Mouse (Mus musculus) megakaryocyte, embryonic 14.5 days (primary cell): ENCODE data around the gene Tulp4. TPM values are rescaled to one million over a fixed set of nuclear protein-coding genes. Genes with fewer than 3 reads are reported as not detected.

Experiments
- H3K27me3 ChIP-seq: replicated peaks from 2 replicates; pipeline ENCODE3; 2012; ENCODE audit warnings: inconsistent platforms
- H3K36me3 ChIP-seq: replicated peaks from 2 replicates; pipeline ENCODE3; 2012; ENCODE audit warnings: low read length, inconsistent platforms, mixed read lengths
- H3K4me1 ChIP-seq: 2 replicates; pipeline ENCODE4 v1.6.1; 2012; ENCODE audit warnings: inconsistent platforms
- H3K4me3 ChIP-seq: replicated peaks from 2 replicates; pipeline ENCODE3; 2012; ENCODE audit warnings: moderate library complexity, mild to moderate bottlenecking, inconsistent platforms
- H3K9me3 ChIP-seq: 2 replicates; pipeline ENCODE4 v1.6.1; 2012; ENCODE audit warnings: inconsistent platforms
- FLI1 ChIP-seq: IDR thresholded peaks from 2 replicates; pipeline ENCODE4 v1.6.1; 2012; ENCODE audit warnings: low read length, inconsistent platforms, mixed read lengths
- GATA1 ChIP-seq: IDR thresholded peaks from 3 replicates; pipeline ENCODE4 v1.6.1; 2012; ENCODE audit warnings: mixed read lengths, low read length, inconsistent platforms, borderline replicate concordance
- polyA plus RNA-seq: library from polyadenylated mRNA; stranded (reverse); fragments of >175 nt; gene quantifications from 2 replicates; pipeline ENCODE4 v1.2.3, GENCODE M21; 2012; ENCODE audit warnings: low replicate concordance; ENCODE audit not compliant: insufficient read depth

Gene Tulp4
- polyA plus RNA-seq, 1 experiment = 9.1 TPM

DNA sequence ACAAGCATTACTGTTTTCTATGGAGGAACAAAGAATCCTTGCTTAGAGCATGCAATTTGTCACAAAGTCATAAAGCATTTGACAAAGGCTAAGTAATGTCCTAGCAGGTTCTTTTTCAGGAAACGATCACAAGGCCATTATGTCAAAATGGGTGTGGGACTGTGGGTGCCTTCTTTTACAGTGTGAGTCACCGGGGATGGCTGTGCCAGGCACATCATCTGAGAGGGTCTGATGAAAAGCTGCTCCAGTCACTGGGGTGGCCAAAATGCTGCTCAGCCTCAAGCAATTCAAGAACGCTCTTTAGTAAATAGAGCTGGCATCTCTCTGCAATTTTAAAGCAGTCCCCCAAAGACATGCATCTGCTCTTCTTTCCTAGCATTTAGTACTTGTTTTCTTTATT, 74.2 kb downstream of the Tulp4 start:
- H3K27me3 ChIP-seq = peaks cover 3% of the 10 kb centered on the region
- H3K36me3 ChIP-seq = no peaks in the 10 kb centered on the region
- no peak overlapping the region for H3K4me3 ChIP-seq
- H3K4me1 ChIP-seq = peaks cover 16% of the 10 kb centered on the region
- no peak for TF ChIP-seq FLI1
- H3K9me3 ChIP-seq = peaks cover 7% of the 10 kb centered on the region

DNA sequence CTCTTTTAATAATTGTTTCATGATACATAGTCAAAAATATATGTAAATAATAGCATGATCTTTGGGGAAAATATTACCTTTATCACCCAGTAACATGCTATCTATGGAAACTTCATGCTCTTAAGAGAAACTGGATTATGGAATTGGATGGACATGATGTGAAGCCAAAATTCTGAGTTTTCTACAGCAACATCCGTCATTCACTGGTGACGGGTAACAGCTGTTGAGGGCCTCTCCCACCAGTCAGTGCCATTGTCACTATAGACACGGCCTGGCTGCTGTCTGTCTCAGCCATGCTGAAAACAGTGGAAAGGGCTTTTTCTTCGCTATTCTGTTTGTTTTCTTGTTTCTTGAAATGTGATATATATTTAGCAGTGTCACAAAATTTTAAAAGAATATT, 76.5 kb downstream of the Tulp4 start:
- TF ChIP-seq GATA1 (no peak), FLI1 (no peak)
- Histone ChIP-seq H3K36me3 (no peaks in the 10 kb centered on the region), H3K4me3 (no peak overlapping the region), H3K27me3 (peaks cover 3% of the 10 kb centered on the region), H3K4me1 (peaks cover 37% of the 10 kb centered on the region), H3K9me3 (no peaks in the 10 kb centered on the region)

DNA sequence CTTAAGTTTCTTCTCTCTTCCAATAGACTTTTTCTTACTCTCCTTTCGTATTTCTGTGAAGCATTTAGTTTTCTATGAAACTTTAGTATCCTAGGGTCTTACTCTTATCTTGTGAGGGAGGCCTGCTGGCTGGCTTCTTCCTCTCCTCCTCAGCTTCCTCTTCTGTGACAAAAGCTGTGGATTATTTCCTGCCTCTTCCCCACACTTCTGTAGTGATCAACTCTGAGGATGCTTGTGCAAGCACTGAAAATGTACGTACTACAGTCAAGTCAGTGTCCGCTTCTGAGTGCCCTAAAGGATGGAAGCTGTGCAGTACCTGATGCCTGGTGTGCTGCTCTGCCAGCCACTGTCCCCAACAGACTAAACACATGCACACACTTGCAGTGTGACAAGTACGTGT, 80.4 kb downstream of the Tulp4 start:
- H3K9me3 ChIP-seq = no peaks in the 10 kb centered on the region
- peaks cover 11% of the 10 kb centered on the region for H3K27me3 ChIP-seq
- H3K4me1 ChIP-seq = peaks cover 32% of the 10 kb centered on the region
- TF ChIP-seq FLI1 (no peak), GATA1 (no peak)
- peak overlapping the region; percentile 57 for H3K4me3 ChIP-seq
- no peaks in the 10 kb centered on the region for H3K36me3 ChIP-seq

DNA sequence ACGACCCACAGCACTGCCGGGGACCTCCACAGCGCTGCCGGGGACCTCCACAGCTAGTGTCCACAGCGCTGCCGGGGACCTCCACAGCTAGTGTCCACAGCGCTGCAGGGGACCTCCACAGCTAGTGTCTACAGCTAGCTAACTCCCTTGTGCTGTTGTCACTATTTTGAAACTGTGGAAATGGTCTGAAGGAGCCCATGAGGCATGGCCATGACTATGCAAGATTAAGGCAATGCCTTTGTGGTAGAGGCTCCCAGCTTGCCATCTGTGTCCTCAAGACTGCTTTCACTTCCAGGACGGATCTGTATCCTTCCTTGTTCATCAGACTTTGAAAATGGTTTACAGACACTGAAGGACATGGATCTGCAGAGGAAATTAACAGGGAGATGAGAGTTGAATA, 80.9 kb downstream of the Tulp4 start:
- Histone ChIP-seq H3K27me3 (peaks cover 14% of the 10 kb centered on the region), H3K4me3 (peak overlapping the region; percentile 57), H3K4me1 (peaks cover 32% of the 10 kb centered on the region), H3K9me3 (no peaks in the 10 kb centered on the region), H3K36me3 (no peaks in the 10 kb centered on the region)
- TF ChIP-seq GATA1 (no peak), FLI1 (no peak)

DNA sequence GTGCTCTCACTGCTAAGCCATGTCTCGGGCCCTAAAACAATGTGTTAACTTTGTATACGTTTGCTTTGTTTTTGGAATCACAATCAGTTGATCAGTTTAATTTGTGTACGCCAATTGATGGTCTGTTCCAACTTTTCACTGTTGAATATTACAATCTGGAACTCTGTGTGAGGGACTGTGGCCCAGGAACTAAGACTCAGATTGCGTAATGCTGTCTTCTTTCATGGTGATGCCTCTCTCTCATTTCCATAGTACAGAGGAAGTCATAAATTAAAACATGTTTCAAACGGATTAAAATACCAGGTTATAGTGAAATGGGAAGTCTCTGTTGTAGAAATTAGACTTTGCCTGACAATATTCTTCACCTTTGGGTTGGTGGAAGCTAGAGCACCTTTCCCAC, 83.0 kb downstream of the Tulp4 start:
- TF ChIP-seq GATA1 (no peak), FLI1 (no peak)
- no peaks in the 10 kb centered on the region for H3K36me3 ChIP-seq
- peaks cover 32% of the 10 kb centered on the region for H3K4me1 ChIP-seq
- no peak overlapping the region for H3K4me3 ChIP-seq
- H3K9me3 ChIP-seq = no peaks in the 10 kb centered on the region
- H3K27me3 ChIP-seq = peaks cover 26% of the 10 kb centered on the region

DNA sequence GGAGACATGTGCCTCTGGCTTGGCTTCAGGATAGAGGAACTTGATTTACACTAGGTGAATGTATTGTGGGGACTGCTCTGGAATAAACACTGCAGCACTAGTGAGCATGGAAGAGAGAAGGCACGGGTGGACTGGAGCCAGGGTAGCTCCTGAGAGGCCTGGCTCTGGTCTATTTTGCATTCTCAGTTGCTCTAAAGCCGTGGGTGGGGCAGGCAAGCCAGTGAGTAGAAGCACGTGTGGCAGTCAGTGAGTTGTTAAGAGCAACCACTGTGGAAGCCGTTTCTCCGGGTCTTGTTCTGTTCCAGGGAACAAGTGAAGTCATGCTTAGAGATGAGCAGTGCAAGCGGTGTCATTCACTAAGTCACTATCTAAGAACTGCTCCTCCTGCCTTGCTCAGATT, 86.0 kb downstream of the Tulp4 start:
- TF ChIP-seq GATA1 = no peak
- TF ChIP-seq FLI1 = no peak
- Histone ChIP-seq H3K27me3 (peaks cover 30% of the 10 kb centered on the region), H3K4me3 (no peak overlapping the region), H3K4me1 (peaks cover 9% of the 10 kb centered on the region), H3K36me3 (no peaks in the 10 kb centered on the region), H3K9me3 (no peaks in the 10 kb centered on the region)

DNA sequence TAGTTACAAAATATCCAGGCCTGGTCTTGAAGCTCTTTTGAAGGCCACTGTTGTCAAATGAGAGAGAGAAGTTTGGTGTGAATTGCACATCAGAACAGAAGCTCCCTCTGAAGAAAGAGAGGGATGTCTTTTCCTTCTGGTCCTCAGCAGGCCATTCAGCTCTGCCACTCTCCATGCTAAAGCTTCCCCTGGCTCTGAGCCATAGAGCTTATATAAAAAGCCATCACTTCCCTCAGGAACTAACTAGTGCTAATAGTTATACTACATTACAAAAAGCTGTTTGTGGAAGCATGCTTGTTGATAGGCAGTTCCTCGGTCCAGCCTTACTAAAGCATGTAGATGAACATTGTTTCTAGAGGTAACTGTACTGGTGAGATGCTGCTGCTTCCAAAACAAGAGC, 89.2 kb downstream of the Tulp4 start:
- Histone ChIP-seq H3K27me3 (peaks cover 30% of the 10 kb centered on the region), H3K4me1 (peaks cover 5% of the 10 kb centered on the region; the same call in 1 of the 2 replicates), H3K9me3 (no peaks in the 10 kb centered on the region), H3K4me3 (no peak overlapping the region), H3K36me3 (no peaks in the 10 kb centered on the region)
- TF ChIP-seq GATA1 (no peak), FLI1 (no peak)

DNA sequence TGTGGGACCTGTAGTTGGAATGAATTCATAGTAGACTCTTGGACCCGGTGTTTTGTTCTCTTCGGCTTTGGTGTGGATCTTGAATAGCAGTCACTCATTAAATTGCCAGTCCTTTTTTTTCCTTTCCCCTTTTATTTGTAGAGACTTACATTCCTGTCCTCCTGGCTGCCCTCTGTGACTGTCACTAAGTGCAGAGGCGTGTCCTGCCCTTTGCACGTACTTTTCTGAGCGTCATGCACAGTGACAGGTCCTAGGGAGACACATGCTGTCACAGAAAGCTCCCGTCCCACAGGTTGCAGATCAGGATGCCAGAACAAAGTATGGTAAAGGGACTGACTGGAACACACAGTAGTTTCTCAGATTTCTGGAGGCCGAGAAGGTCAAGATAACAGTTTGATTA, 91.3 kb downstream of the Tulp4 start:
- H3K9me3 ChIP-seq = no peaks in the 10 kb centered on the region
- H3K4me1 ChIP-seq = peaks cover 17% of the 10 kb centered on the region
- H3K36me3 ChIP-seq = no peaks in the 10 kb centered on the region
- no peak overlapping the region for H3K4me3 ChIP-seq
- H3K27me3 ChIP-seq = peaks cover 20% of the 10 kb centered on the region
- TF ChIP-seq GATA1 = no peak
- TF ChIP-seq FLI1 = no peak

DNA sequence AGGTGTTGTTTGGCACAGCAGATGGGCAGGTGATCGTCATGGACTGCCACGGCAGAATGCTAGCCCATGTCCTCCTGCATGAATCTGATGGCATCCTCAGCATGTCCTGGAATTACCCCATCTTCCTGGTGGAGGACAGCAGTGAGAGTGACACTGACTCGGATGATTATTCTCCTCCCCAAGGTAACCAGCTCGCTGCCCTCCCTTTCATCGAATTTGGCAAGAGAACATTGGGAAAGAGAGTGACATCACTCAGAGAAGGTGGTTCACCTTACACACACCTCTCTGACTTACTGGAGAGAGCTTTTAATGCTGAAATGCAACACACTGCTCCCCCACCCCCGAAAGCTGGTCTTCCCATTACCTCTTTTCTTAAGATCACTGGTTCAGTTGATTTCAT, 92.4 kb downstream of the Tulp4 start:
- H3K4me3 ChIP-seq = no peak overlapping the region
- H3K4me1 ChIP-seq = peaks cover 26% of the 10 kb centered on the region
- peaks cover 13% of the 10 kb centered on the region for H3K27me3 ChIP-seq
- no peak for TF ChIP-seq FLI1
- no peaks in the 10 kb centered on the region for H3K36me3 ChIP-seq
- H3K9me3 ChIP-seq = no peaks in the 10 kb centered on the region

DNA sequence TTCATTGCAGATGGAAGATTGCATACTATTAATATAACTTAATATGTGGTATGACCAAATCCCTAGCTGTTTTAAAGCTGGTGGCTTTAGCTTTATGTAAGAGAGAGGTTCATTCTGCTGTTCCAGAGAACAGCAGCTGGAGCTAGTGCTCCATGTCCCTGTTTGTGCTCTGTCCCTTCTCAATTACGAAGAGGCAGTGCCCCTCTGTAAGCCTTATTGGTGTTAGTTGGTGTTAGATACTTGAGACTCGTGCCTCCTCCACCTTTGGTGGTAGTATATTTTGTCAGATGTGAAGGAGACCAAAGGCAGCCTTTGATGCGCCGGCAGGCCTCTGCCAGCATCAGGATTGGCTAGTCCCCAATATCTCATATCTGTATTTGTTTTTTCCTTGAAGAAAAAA, 92.9 kb downstream of the Tulp4 start:
- H3K4me3 ChIP-seq = no peak overlapping the region
- H3K27me3 ChIP-seq = peaks cover 11% of the 10 kb centered on the region
- H3K9me3 ChIP-seq = no peaks in the 10 kb centered on the region
- TF ChIP-seq GATA1 = no peak
- no peak for TF ChIP-seq FLI1
- peaks cover 26% of the 10 kb centered on the region for H3K4me1 ChIP-seq
- H3K36me3 ChIP-seq = no peaks in the 10 kb centered on the region

DNA sequence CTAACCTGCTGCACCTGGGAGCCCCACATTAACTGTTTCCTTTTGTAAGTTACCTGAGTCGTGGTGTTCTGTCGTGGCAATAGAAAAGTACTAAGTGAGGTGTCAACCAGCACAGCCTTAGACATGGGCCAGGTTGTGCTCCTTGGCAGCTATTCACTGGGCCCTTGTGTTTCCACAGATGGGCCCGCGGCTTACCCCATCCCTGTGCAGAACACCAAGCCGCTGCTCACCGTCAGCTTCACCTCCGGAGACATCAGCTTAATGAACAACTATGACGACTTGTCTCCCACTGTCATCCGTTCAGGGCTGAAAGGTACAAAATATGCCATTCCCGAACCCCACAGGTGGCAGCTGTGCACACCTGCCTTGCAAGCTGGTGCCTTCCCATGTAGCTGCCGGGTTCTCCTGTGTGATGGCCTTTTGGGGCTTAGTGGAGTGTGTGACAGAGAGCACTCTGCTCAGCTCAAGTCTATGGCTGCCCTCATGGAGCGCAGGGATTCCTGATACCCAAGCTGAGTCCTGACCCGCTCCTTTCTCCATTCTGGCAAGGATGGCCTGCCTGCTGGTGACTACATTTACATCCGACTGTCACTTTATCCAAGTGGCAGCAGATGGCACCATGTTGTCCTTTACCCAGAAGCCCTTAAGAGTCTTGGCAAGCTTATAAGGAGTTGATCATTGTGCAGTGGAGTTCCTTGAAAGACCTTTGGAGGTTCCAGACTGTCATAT, 95.4 kb downstream of the Tulp4 start:
- peaks cover 26% of the 10 kb centered on the region for H3K4me1 ChIP-seq
- no peaks in the 10 kb centered on the region for H3K36me3 ChIP-seq
- TF ChIP-seq GATA1 (no peak), FLI1 (no peak)
- no peak overlapping the region for H3K4me3 ChIP-seq
- H3K9me3 ChIP-seq = no peaks in the 10 kb centered on the region
- H3K27me3 ChIP-seq = peaks cover 10% of the 10 kb centered on the region
